Mouse (Mus musculus): Measurements from ENCODE around the gene Icam1.
"Not testable (repeated sequence)": the region's sequence is repeated elsewhere in the genome, so short reads cannot be mapped to it uniquely, and the experiment has no call there.

Icam1 gene

DNA sequence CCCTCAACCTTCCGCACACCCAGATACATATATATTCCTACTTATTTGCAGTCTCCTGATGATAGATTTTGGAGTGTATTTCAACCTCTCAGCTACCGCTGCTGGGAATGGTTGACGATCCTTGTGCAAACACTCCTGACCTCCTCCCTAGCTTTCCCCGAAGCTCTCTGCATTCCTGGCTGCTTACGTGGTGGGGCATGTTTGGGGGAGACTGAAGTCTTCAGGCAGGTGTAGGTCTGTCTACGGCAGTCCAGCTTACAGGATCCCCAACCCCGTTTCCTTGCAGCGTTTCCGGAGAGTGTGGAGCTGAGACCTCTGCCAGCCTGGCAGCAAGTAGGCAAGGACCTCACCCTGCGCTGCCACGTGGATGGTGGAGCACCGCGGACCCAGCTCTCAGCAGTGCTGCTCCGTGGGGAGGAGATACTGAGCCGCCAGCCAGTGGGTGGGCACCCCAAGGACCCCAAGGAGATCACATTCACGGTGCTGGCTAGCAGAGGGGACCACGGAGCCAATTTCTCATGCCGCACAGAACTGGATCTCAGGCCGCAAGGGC lies 9.5 kb downstream of the Icam1 start:
- DNase-seq, result no peak

GRCm38 (mm10) chr9:21026849-21027248 lies 11.1 kb downstream of the Icam1 start:
- DNase-seq, result no peak

DNA sequence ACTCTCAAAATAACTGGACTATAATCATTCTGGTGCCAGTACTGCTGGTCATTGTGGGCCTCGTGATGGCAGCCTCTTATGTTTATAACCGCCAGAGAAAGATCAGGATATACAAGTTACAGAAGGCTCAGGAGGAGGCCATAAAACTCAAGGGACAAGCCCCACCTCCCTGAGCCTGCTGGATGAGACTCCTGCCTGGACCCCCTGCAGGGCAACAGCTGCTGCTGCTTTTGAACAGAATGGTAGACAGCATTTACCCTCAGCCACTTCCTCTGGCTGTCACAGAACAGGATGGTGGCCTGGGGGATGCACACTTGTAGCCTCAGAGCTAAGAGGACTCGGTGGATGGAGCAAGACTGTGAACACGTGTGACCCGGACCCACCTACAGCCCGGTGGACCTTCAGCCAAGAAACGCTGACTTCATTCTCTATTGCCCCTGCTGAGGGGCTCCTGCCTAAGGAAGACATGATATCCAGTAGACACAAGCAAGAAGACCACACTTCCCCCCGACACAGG lies 12.0 kb downstream of the Icam1 start:
- no peak for DNase-seq

DNA sequence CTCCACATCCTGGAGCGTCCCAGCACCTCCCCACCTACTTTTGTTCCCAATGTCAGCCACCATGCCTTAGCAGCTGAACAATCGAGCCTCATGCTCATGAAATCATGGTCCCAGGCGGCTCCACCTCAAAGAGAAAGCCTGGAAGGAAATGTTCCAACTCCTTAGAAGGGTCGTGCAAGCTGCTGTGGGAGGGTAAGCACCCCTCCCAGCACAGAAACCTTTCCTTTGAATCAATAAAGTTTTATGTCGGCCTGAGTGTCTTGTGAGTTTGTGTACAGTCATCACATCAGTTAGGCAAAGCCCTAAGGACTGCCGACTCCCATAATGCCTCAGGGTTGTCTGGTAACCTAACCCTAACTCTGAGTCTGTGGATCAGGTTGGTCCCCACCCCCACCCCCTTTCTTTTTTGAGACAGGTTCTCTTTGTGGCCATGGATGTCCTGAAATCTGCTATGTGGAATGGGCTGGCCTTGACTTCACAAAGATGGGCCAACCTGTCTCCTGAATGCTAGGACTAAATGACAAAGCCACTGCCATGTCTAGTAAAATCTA lies 12.8 kb downstream of the Icam1 start:
- DNase-seq, result no peak

DNA sequence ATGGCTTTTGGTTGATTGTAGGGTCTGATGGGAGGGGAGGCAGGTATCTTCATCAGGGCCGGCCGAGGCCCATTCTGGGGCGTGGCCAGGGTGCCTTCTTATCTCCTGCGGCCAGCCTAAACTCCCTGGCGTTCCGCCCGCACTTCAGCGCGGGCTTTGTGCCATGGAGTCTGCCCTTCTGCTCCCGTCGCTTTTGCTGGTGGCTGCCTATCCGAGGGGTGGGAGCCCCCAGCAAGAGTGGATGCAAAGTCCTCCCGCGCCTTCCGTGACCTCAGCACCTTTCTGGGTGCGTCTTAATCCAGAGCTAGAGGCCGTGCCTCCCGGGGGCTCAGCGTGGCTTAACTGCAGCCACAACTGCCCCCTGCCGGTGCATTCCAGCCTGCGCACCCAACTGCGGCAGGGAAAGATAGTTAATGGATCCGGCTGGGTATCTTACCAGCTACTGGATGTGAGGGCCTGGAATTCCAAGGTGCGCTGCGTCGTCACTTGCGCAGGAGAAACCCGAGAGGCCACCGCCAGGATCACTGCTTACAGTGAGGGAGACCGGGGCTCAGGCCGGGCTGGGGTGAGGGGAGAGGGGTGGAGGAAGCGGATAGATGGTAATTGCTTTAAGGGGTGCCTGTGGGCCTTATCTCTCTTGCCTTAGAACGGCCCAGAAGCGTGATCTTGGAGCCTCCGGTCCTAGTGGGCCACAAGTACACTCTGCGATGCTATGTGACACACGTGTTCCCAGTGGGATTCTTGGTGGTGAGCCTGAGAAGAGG lies 13.7 kb downstream of the Icam1 start, which contains the start of gene Icam4:
Gene Icam4 (plus strand): TSS at position 83 of the 764 bp plus-strand sequence.
- peak; percentile 78 for DNase-seq

GRCm38 (mm10) chr9:21030055-21030600 lies 14.3 kb downstream of the Icam1 start:
- no peak for DNase-seq

- DNase-seq, result peak; percentile 89
Measured at GRCm38 (mm10) chr9:21030781-21031250, 15.0 kb downstream of the Icam1 start.

DNA sequence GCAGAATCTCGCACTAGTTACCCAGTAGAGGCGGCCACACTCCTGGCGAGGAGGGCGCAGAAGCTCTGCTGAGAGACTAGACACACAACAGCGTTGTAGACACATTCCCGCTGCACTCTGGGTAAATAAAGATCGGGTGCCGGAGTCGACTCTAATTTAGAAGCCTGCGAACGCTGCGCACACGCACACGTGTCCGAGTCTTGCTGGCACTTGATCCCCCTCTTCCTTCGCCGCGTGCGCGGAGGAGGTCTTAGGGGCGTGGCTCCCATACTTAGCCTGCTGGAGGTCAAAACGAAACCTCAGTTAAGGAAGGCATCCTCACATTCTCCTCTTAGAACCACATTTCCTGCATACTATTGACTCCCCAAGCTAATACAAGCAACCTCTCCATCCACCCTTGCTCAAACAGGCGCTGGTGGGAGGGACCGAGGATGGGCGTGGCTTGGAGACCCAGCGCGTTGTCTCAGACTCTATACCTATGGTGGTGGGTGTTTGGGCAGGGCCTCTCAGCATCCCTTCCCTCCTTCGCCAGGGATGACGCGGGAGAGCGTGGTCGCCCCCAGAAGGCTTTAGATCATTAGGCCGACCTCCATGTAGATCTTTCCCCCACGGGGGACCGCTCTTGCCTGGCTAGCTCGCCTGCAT lies 15.6 kb downstream of the Icam1 start:
- DNase-seq, result peak; percentile 87

GRCm38 (mm10) chr9:21031896-21032351 lies 16.1 kb downstream of the Icam1 start, which contains the start of gene Icam5:
Gene Icam5, plus strand, starts transcription at chr9:21032073.
- DNase-seq, result peak; percentile 91

GRCm38 (mm10) chr9:21032491-21032890 lies 16.7 kb downstream of the Icam1 start:
- DNase-seq, result no peak

DNA sequence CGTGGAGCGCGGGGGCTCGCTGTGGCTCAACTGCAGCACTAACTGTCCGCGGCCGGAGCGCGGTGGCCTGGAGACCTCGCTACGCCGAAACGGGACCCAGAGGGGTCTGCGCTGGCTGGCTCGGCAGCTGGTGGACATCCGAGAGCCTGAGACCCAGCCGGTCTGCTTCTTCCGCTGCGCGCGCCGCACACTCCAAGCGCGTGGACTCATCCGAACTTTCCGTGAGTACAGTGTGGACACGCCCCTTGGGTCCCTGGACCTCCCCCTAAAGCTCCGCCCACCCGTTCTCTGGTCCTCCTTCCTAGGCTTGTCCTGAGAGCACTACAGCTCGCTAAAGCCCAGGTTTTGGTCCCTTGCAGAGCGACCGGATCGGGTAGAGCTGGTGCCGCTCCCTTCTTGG lies 17.4 kb downstream of the Icam1 start:
- DNase-seq, result peak; percentile 81

GRCm38 (mm10) chr9:21034481-21035085 lies 18.8 kb downstream of the Icam1 start:
- DNase-seq, result no peak

GRCm38 (mm10) chr9:21035586-21035985 lies 19.8 kb downstream of the Icam1 start:
- peak; percentile 49 for DNase-seq

DNA sequence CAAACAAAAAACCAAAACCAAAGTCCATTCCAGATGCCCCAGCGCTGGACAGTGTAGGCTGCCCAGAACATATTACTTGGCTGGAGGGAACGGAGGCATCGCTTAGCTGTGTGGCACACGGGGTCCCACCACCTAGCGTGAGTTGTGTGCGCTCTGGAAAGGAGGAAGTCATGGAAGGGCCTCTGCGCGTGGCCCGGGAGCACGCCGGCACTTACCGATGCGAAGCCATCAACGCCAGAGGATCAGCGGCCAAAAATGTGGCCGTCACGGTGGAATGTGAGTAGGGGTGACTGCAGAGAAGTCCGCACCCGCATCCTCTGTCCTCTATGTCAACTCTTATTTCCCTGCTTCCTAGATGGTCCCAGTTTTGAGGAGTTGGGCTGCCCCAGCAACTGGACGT lies 20.4 kb downstream of the Icam1 start:
- no peak for DNase-seq

GRCm38 (mm10) chr9:21036666-21037065 lies 20.9 kb downstream of the Icam1 start:
- DNase-seq, result peak; percentile 29

DNA sequence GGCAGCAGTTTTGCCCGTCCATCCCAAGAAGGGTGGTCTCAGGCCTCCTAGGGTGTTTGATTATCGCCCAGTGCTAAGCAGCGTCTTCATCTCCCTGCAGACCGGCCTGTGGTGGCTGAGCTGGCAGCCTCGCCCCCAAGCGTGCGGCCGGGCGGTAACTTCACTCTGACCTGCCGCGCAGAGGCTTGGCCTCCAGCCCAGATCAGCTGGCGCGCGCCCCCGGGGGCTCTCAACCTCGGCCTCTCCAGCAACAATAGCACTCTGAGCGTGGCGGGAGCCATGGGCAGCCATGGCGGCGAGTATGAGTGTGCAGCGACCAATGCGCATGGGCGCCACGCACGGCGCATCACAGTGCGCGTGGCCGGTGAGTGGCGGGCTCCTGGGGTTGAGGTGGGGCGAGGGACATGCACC lies 21.7 kb downstream of the Icam1 start:
- peak; percentile 48 for DNase-seq

DNA sequence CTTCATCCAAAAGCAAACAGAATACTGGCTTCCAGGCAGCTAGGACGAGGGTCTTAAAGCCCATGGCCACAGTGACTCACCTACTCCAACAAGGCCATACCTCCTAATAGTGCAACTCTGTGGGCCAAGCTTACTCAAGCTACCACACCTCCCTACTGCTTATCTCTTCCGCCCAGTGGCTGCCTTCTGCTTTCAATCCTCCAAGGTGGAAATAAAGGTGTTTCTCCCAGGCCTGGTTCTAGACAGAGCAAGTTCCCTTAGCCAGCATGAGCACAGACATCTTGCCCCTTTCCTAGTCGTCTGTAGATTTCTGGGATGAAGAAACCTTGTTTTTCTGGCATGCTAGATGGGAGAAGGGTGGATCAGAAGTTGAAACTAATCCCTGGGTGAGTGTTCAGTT lies 24.0 kb downstream of the Icam1 start:
- DNase-seq, result no peak

- DNase-seq, result peak; percentile 93
Measured at GRCm38 (mm10) chr9:21041308-21041707, 25.5 kb downstream of the Icam1 start.

DNA sequence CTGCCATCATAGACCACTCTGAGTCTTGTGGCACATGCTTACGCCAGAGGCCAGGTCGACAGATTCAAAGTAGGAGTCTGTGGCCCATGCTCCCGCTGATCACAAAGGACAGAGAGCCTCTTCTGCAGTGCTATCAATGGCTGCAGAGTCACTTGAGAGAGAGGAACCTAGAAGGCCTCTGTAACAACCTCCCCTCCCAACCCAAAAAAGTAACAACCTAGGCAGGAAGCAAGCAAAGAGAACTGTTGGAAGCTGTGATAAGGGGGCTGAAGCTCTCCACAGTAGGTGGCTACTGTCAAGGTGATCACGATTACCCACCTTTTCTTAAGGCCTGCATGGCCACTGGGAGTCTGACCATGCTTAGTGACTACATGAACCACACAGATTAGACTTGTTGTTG lies 27.8 kb downstream of the Icam1 start:
- no peak for DNase-seq

DNA sequence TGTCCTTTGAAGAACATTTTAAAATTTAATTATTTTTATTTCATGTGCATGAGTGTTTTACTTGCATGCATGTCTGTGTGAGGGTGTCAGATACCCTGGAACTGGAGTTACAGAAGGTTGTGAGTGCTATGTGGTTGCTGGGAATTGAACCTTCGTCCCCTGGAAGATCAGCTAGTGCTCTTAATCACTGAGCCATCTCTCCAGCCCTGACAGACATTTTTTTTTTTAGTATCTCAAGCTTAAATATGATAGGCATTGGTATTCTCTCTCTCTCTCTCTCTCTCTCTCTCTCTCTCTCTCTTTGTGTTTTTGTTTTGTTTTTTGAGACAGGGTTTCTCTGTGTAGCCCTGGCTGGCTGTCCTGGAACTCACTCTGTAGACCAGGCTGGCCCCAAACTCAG lies 29.0 kb downstream of the Icam1 start:
- DNase-seq, result not testable (repeated sequence)

- DNase-seq, result no peak
Measured at GRCm38 (mm10) chr9:21045235-21045634, 29.4 kb downstream of the Icam1 start.

GRCm38 (mm10) chr9:21051578-21051977 lies 35.8 kb downstream of the Icam1 start:
- DNase-seq, result no peak
